Mouse (Mus musculus): ENCODE results near the gene Nudt21.

Gene Nudt21

DNA sequence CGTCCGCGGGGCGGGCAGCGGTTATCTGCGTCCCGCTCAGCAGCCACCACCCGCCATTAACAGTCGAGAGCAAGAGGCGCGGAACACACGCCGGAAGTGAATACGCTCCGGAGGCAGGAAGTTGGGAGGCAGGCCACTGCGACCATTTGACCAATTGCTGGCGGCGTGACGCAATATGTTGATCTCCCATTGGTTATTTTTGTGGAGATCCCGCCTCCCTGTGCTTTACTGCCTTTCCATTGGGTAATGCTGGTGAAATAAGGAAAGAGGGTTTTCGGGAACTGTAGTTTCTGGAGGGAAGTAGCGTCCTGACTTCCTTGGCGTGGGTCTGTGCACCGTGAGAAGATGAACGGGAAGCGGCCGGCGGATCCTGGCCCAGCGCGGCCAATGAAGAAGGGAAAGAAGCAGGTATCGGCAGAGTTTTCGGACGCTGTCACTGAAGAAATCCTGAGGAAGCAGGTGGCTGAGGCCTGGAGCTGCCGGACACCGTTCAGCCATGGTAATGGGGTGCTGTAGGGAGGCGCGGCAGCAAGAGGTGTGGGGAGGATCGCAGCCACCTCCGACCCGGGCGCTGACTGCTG, at the start of gene Nudt21, which contains the start of gene Ogfod1:
Nudt21 (minus strand) TSS at position 88 of the 581 bp plus-strand sequence.
Ogfod1 (plus strand) TSS at position 255 of the 581 bp plus-strand sequence.
- peak; percentile 97 for DNase-seq (ENCODE audit: extremely low spot score)

DNA sequence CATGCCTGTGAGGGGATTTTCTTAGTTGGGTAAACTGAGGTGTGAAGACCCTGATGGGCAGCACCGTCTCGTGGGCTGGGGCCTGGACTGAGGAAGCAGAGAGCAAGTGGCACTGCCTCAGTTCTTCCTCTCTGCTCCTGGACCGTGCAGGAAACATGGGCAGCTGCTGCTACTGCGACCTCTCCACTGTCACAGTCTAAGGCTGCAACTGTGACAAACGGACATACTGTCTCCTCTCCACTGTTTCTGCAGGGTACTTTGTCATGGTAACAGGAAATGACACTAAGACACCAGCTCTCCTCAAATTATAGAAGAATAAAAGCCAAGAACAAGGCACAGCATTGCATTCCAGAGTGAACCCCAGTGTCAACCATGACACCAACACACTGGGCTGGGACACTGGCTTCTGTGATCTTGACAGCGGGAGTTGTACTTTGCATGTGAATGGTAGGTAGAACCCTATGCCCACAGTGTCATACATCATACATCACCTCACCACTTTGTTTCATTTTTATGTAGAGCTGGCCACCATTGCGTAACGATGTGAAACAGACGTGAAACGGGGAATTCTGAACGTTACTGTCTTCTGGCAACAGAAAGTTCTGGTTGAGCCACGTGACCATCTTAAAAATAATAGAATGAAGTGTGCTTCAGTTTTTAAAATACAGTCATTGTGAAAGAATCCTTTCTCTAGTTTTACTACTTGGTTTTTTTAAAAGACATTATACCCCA, 39.8 kb upstream of the Nudt21 start:
- no peak for DNase-seq (ENCODE audit: extremely low spot score)

DNA sequence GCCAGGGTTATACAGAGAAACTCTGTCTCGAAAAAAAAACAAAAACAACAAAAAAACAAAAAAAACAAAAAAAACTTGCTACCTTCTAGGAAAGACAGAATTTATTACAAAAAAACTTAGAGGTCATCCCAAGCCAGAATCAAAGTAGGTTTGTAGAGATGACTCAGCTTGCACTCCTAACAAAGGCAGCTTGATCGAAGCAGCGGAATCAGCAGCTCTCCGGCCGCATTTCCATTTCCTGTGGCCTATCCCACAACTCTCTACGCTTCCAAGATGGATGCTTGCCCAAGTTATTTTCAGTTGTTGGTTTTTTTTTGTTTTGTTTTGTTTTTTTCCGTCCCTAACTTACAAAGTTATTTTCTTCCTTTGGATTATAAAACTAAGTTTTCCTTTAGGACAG, 32.0 kb upstream of the Nudt21 start:
- no peak for DNase-seq (ENCODE audit: extremely low spot score)

DNA sequence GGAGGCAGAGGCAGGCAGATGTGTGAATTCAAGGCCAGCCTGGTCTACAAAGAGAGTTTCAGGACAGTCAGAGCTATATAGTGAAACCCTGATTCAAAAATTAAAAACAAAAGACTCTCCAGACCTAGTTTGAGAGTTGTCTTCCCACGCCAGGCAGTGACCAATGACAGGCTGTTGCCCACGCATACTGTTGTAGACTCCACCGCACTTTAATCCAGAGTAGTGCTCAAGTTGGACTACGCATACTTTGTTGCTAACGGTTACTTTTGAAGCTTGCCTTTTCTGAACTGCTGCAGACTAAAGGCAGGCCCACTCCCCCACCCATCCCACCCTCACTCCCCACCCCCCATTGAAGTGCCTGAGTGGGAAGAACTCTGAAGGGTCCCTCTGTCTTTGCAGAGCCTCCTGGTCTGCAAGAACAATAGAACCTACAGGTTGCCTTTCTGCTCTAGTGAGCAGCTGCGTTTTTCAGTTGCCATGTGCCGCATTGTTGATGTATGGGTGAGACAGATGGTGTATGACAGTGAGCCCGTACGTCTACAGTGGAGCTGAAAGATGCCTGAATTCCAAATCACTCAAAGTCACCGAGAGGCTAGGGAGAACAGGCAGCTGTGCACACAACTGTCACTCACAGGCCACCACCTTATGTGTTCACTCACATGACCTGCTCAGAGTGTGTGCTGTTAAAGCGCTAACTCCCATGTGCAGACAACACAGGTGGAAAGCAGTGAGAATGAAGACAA, 29.5 kb upstream of the Nudt21 start:
- peak; percentile 19 for DNase-seq (ENCODE audit: extremely low spot score)

GRCm38 (mm10) chr8:94057157-94057854, 20.5 kb upstream of the Nudt21 start:
- DNase-seq (ENCODE audit: extremely low spot score) = peak; percentile 29

DNA sequence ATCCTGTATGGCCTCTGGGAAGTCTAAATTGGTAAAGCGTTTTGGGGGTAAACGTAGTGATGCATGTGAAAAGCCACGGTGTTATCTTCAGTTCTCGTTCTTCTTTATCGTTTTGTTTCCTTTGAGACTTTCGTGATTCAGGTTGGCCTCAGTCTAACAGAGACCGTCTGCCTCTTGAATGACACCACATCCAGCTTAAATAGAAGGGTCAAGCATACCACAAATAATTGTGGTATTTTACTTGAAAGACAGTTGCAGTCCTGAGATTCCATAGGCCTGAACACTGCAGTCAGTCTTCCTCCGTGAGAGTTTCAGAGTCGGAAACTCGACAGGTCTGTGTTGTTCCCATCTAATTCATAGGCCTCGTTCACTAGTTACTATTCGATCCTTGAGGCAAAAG, 15.9 kb upstream of the Nudt21 start:
- DNase-seq (ENCODE audit: extremely low spot score) = no peak

- DNase-seq (ENCODE audit: extremely low spot score) = no peak
Measured at GRCm38 (mm10) chr8:94047845-94048244, 11.0 kb upstream of the Nudt21 start.

- no peak for DNase-seq (ENCODE audit: extremely low spot score)
Measured at GRCm38 (mm10) chr8:94037806-94038205, 975 bp upstream of the Nudt21 start.

DNA sequence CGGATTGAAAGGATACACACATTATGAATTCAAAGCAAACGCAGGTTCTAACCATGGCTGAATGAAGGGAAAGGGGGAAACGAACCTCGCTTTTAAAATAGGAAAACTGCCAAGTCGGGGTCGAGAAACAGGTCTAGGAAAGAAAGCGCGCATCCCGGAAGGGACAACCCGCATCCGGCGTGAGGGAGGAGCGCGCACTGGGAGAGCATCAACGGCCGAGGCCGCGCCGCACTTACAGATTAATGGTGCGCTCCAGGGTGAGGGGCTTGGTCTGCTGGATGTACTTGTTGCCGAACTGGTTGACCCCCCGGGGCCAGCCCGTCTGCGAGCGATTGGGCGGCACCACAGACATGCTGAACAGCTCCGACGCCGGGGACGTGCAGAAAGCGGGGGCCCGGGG, 290 bp downstream of the Nudt21 start:
- peak; percentile 73 for DNase-seq (ENCODE audit: extremely low spot score)

- no peak for DNase-seq (ENCODE audit: extremely low spot score)
Measured at GRCm38 (mm10) chr8:94035200-94035599, 1.6 kb downstream of the Nudt21 start.

DNA sequence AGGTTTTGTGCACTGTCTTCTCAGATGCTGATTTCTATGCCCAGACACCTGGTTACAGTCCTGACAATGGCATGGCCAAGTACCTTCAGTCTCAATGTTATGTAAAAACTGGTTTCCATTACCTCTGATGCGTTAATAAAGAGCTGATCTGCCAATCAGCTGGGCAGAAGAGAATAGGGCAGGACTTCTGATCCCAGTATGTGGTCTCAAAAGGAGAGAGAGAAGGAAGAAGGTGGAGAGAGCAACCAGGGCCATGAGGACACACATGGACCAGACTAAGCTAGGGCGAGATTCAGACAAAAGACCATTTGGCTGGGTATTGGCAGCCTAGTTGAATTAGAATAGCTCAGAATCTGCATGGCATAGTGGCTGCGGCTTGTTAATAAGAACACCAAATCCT, 3.2 kb downstream of the Nudt21 start:
- no peak for DNase-seq (ENCODE audit: extremely low spot score)

GRCm38 (mm10) chr8:94029701-94030100, 7.1 kb downstream of the Nudt21 start:
- no peak for DNase-seq (ENCODE audit: extremely low spot score)

DNA sequence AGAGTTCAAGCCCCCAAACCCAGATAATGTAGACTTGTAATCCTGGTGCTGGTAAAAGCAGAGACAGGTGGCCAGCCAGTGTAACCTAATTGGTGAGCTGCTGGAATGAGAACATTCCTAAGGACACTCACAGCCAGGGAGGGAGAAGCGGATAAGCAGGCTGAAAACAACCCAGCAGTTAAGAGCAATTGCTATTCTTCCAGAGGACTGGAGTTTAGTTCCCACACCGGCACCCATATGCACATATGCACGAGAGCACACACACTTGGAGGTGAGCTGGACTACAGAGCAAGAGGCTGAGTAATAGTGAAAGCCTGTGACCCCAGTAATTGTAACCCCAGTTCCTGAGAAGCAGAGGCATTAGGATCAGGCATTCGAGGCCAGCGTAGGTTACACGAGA, 12.9 kb downstream of the Nudt21 start:
- no peak for DNase-seq (ENCODE audit: extremely low spot score)

DNA sequence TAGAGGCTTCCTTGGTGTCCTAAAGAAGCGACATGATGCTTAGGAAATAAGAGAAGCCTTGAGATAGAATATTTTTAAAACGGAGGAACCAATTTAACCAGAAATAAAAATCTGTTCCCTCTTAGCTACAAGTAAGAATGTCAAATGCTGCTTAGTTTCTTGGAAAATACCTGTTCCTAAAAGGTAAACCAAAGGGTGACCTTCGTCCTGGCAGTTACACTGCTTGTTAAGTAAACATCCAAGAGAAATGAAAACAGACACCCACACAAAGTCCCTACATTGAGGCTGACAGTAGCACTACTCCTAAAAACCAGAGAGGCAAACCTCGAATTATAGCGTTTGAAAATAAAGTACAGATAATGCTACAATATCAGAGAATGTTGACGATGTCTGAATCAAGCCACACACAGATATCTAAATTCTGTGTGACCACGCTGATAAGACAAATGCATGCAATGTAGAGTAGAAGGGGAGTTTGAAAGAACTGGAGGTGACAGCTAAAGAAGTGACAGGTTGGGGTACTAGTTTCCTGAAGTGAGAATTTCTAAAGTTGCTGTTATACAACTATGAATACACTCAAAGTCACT, 23.7 kb downstream of the Nudt21 start:
- no peak for DNase-seq (ENCODE audit: extremely low spot score)

DNA sequence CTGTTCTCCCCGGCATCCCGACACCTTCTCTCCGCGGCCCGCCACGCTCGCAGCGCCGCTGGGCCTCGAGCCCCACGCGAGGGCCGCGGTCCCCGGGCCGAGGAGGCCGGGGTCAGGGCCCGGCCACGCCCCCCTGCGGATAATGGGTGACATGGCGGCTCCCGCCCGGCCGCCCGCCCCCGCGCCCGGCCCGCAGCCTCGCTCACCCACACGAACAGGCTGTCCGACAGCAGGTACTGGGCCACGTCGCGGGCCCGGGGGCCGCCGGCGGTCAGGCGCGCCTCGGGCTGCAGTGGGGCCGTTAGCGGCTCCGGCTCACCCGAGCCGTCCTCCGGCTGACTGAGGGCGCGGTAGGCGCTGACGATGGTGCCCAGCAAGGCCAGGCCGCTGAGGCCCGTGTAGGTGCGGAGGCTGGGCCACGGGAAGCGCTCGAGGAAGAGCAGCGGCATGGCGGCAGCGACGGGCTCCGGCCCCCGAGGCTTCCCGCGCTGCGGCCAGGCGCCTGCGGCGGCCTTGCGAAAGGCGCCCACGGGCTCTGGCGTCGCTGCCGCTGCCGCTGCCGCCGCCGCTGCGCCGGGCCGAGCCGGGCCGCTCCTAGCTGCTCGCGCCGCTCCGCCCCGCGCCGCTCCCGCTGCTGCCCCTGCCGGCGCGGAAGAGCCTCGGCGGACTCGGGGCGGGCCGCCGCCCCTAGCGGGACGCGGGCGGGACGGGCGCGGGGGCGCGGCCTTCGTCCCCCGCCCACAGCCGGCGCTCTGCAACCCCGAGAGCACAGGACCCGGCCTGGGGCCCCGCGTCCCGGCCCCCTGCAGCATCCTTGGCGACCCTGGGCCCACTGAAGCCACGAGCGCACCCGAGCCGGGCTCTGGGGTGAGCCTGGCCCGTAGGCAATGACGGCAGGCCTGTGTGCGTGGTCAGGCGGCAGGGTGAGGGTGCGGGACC, 24.5 kb downstream of the Nudt21 start, which contains the start of gene Amfr:
Amfr (minus strand) TSS at position 830 of the 939 bp plus-strand sequence.
- DNase-seq (ENCODE audit: extremely low spot score) = peak; percentile 80

DNA sequence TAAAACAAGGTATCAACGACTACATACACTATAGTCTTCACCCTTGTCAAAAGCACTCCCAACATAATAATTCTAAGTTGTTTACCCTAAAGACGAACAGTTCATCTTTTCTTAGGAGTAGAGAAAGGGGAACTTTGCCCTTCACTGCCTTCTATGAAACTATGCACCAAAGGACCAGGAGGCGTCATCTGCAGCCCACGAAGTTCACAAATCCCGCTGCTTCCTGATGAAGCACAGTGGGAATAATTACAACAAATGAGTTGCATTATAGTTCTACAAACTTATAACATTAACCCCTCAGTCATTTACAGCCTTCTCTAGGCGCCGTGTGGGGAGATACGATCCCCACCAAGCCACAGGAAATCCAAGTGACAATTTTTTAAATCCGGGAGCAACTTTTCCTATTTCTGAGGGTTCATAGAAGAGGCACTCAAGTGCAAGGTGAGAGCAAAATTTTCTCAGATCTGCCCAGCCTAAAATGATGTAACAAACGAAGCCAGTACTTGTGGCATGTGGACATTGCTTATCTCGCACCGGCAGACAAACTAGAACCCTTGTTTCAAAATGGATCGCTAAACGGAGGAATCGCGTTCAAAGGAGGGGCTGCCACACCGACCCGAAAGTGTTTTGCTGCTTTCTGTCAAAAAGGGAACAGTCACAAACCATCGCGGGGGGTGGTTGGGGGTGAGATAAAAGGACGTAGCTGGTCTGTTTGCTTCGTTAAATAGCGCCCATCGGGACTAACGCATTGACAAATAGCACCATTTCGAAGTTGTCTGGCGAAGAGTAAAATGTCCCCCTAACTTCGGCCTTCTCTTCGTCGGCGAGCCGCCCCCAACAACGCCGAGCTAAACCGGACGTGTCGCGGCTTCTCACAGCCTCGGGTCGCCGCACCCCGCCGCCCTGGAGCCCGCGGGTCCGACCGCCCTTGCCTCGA, 25.5 kb downstream of the Nudt21 start:
- DNase-seq (ENCODE audit: extremely low spot score) = no peak

DNA sequence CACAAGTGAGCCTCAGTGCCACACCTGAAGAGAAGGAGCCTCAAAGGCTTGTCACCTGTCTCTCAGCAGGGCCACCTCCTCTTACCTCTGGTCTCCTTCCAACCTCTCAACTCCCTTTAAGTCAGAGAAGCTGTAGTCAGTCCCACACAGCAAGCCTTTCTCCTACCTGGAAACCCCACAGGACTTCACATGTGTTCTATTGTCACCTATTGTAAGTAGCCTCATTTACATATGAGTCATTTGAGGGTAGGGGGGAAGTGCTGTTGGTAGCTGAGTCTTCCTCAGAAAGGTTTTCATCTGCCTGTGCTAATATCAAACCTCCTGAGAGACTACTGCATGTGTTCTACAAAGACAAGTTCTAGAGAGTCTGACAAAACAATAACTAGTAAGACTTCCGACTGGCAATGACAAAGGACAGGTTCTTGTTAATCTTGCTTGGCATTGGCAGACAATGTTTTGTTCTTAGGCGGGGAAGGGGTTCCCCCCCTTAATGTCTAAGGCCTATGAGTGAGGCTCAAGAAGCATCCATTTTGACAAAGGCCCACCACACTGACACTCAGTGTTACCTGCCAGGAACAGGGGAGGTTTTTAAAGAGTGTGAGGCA, 26.6 kb downstream of the Nudt21 start:
- DNase-seq (ENCODE audit: extremely low spot score) = no peak

DNA sequence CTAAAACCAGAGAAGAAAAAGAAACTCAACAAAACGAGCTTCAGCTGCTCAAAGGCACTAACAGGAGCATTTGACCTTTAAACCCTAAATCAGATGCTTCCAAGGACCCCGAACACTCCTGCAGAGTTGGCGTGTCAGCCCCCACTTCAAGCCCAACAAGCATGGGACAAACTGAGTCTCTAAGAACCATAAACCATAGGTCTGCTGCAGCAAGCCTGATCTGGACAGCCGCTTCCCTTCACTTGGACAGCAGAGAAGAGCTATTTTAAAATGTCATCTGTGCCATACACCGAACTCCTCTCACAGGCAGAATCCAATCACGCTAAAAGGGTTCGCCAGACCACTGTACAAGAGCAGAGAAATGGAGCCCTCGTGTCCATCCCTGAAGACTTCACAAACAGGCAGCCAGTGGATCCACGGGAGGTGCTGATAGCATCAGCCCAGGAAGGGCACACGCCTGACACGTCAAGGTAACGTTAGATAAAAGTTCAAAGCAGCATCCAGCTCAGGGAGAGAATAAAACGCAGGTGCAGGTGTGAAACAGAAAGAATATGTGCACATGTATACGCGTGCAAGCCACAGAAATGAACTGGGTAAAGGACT, 27.5 kb downstream of the Nudt21 start:
- DNase-seq (ENCODE audit: extremely low spot score) = no peak

DNA sequence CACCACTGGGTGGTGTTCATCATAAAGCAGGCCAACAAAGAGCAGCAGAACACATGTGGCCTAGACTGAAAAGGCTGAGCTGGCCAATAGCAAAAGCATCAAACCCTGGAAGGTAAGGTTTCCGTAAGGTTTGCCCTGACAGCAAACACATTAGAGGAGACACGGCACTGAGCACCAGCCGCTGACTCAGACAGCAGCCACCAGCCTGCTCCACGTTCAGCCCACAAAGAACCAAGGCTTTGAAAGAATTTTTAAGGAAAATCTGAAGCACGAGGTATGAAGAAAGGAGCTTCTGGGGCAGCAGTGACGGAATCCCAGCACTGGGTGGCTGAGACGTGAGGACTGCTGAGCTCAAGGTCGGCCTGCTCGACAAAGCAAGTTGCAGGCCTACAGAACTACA, 32.7 kb downstream of the Nudt21 start:
- no peak for DNase-seq (ENCODE audit: extremely low spot score)
